Comparison of ENCODE assay signal across 27 mouse cellular contexts in the genomic region with DNA sequence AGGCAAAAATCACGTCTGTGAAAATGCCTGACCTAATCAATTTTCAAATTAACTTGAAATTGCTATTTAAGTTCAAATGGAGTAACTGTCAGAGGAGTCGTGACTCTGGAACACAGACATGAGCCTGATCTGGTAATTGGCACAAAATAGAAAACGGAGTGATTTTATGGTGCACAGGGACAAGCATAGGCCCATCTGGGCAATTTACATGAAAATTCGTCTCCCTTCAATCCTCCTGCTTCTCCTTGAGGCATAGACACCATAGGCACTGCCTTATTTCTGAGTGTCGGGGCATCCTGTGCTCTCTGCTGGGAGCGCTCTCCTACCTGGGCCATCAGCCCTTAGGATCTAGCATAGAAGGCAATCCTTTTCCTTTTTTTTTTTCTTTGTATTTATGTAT.
A peak's percentile ranks its signal among the peaks of the same experiment; 100 is the strongest.
DNase-seq lines count a peak whose midpoint lies in the region; ATAC-seq and TF ChIP-seq lines count a peak whose summit lies in the region.
"Had no signal": no experiment of that assay in that cellular context is flagged by ENCODE, and none has a peak within 500 bp of the region (broad histone marks: within the 10 kb centered on the region; RNA-seq: fewer than 3 reads in every experiment).

No protein-coding gene starts in this region.

- no peak for TF ChIP-seq POLR2A in brain, embryonic 14.5 days (IDR thresholded peaks at IDR 0.05; ENCODE audit: borderline replicate concordance, extremely low read depth, insufficient read depth, insufficient read length, poor library complexity, severe bottlenecking)

- 73% methylated on average over 6 of the region's 6 CpGs for WGBS in midbrain, embryonic 12.5 days
- WGBS in midbrain, embryonic 10.5 days: 85% methylated on average over 6 of the region's 6 CpGs
- WGBS in hindbrain, embryonic 13.5 days: 48% methylated on average over 6 of the region's 6 CpGs
- WGBS in neural tube, embryonic 12.5 days: 60% methylated on average over 6 of the region's 6 CpGs
- 80% methylated on average over 6 of the region's 6 CpGs for WGBS in liver, embryonic 11.5 days

- no peak for DNase-seq in midbrain, embryonic 10.5 days (ENCODE audit: low spot score)
- DNase-seq in brain, embryonic 14.5 days (ENCODE audit: low read depth): peak; percentile 12
- no peak for DNase-seq in frontal cortex, postnatal 10 days (ENCODE audit: low spot score in 2 of 2)
- no peak for DNase-seq in thymus, postnatal 25 days
- no peak for DNase-seq in liver, embryonic 11.5 days (ENCODE audit: low spot score)
- DNase-seq: adrenal gland, adult 2 months; adrenal gland, postnatal 36 days; B cell, adult 2 months; cerebellum, adult 2 months; cerebellum, postnatal 25 days; heart, postnatal 10 days; kidney, adult 8-10 months; lung, embryonic 14.5 days; lung, postnatal 14 days; right cerebral cortex, postnatal 4 days had no signal

- H3K27me3 ChIP-seq in midbrain, embryonic 12.5 days: no peaks in the 10 kb centered on the region
- H3K27me3 ChIP-seq in midbrain, embryonic 10.5 days (ENCODE audit: low read depth, poor library complexity, severe bottlenecking): no peaks in the 10 kb centered on the region
- no peaks in the 10 kb centered on the region for H3K27me3 ChIP-seq in hindbrain, embryonic 13.5 days
- H3K27me3 ChIP-seq in neural tube, embryonic 12.5 days (replicated peaks): no peaks in the 10 kb centered on the region
- H3K27me3 ChIP-seq in liver, embryonic 11.5 days (replicated peaks; ENCODE audit: control insufficient read depth, insufficient read depth, low read length): no peaks in the 10 kb centered on the region
- H3K27me3 ChIP-seq: embryonic facial prominence, embryonic 12.5 days; heart, embryonic 13.5 days; limb, embryonic 15.5 days had no signal

- no peak overlapping the region for H3K4me3 ChIP-seq in midbrain, embryonic 12.5 days
- H3K4me3 ChIP-seq in midbrain, embryonic 10.5 days: no peak overlapping the region
- H3K4me3 ChIP-seq in hindbrain, embryonic 13.5 days: no peak overlapping the region
- H3K4me3 ChIP-seq in neural tube, embryonic 12.5 days: no peak overlapping the region
- no peak overlapping the region for H3K4me3 ChIP-seq in liver, embryonic 11.5 days (ENCODE audit: low read depth, low read length)
- H3K4me3 ChIP-seq: embryonic facial prominence, embryonic 12.5 days; heart, embryonic 13.5 days; limb, embryonic 10.5 days; limb, embryonic 15.5 days; myocyte had no signal

- no peaks in the 10 kb centered on the region for H3K4me1 ChIP-seq in midbrain, embryonic 12.5 days
- no peaks in the 10 kb centered on the region for H3K4me1 ChIP-seq in midbrain, embryonic 10.5 days
- H3K4me1 ChIP-seq in hindbrain, embryonic 13.5 days (replicated peaks): peaks cover 19% of the 10 kb centered on the region
- peaks cover 5% of the 10 kb centered on the region; the same call in 1 of the 2 replicates for H3K4me1 ChIP-seq in neural tube, embryonic 12.5 days
- no peaks in the 10 kb centered on the region for H3K4me1 ChIP-seq in liver, embryonic 11.5 days (replicated peaks; ENCODE audit: control insufficient read depth, insufficient read depth, low read length)
- H3K4me1 ChIP-seq: embryonic facial prominence, embryonic 12.5 days; limb, embryonic 10.5 days had no signal

- H3K36me3 ChIP-seq in midbrain, embryonic 12.5 days: no peaks in the 10 kb centered on the region
- H3K36me3 ChIP-seq in midbrain, embryonic 10.5 days: no peaks in the 10 kb centered on the region
- no peaks in the 10 kb centered on the region for H3K36me3 ChIP-seq in hindbrain, embryonic 13.5 days
- no peaks in the 10 kb centered on the region for H3K36me3 ChIP-seq in neural tube, embryonic 12.5 days
- no peaks in the 10 kb centered on the region for H3K36me3 ChIP-seq in liver, embryonic 11.5 days (ENCODE audit: control insufficient read depth, insufficient read depth, low read length)
- H3K36me3 ChIP-seq: embryonic facial prominence, embryonic 12.5 days; heart, embryonic 13.5 days; limb, embryonic 10.5 days; limb, embryonic 15.5 days had no signal

- no peak overlapping the region for H3K4me2 ChIP-seq in midbrain, embryonic 12.5 days (replicated peaks)
- no peak overlapping the region for H3K4me2 ChIP-seq in hindbrain, embryonic 13.5 days
- no peak overlapping the region for H3K4me2 ChIP-seq in neural tube, embryonic 12.5 days (replicated peaks)
- H3K4me2 ChIP-seq in liver, embryonic 11.5 days: no peak overlapping the region
- H3K4me2 ChIP-seq: embryonic facial prominence, embryonic 12.5 days; heart, embryonic 13.5 days; limb, embryonic 15.5 days; lung, embryonic 14.5 days had no signal

- H3K9ac ChIP-seq in midbrain, embryonic 12.5 days (replicated peaks): no peak overlapping the region
- H3K9ac ChIP-seq in hindbrain, embryonic 13.5 days: no peak overlapping the region
- no peak overlapping the region for H3K9ac ChIP-seq in neural tube, embryonic 12.5 days
- no peak overlapping the region for H3K9ac ChIP-seq in liver, embryonic 11.5 days (ENCODE audit: low read depth, low read length)
- H3K9ac ChIP-seq: embryonic facial prominence, embryonic 12.5 days; heart, embryonic 13.5 days; limb, embryonic 15.5 days; liver, embryonic 14.5 days; lung, embryonic 14.5 days had no signal

- no peaks in the 10 kb centered on the region for H3K9me3 ChIP-seq in midbrain, embryonic 12.5 days
- 0 out of 2 replicates have a peak, but pooled peaks cover 5% of the 10 kb centered on the region for H3K9me3 ChIP-seq in midbrain, embryonic 10.5 days (replicated peaks)
- H3K9me3 ChIP-seq in hindbrain, embryonic 13.5 days: no peaks in the 10 kb centered on the region
- H3K9me3 ChIP-seq in neural tube, embryonic 12.5 days: no peaks in the 10 kb centered on the region
- H3K9me3 ChIP-seq in liver, embryonic 11.5 days (ENCODE audit: control insufficient read depth, low read length): no peaks in the 10 kb centered on the region
- H3K9me3 ChIP-seq: embryonic facial prominence, embryonic 12.5 days; heart, embryonic 13.5 days; limb, embryonic 10.5 days; limb, embryonic 15.5 days had no signal

- peak; percentile 27; the same call in 1 of the 2 replicates for ATAC-seq in midbrain, embryonic 12.5 days (ENCODE audit: low FRiP score, low read depth)
- peak; percentile 71 for ATAC-seq in hindbrain, embryonic 13.5 days (ENCODE audit: low FRiP score)
- peak; percentile 65; the same call in 1 of the 2 replicates for ATAC-seq in neural tube, embryonic 12.5 days (ENCODE audit: low FRiP score, low read depth)
- no peak for ATAC-seq in liver, embryonic 11.5 days (replicated peaks; ENCODE audit: low FRiP score)
- ATAC-seq: activated CD4-positive, CD25-positive, alpha-beta regulatory T cell, adult 4 months; forebrain, embryonic 16.5 days had no signal

- no peak for TF ChIP-seq CTCF in brain, embryonic 14.5 days (IDR thresholded peaks at IDR 0.05; ENCODE audit: borderline replicate concordance, extremely low read depth, insufficient read depth, insufficient read length)

- no peak overlapping the region for H3K27ac ChIP-seq in midbrain, embryonic 12.5 days (replicated peaks)
- H3K27ac ChIP-seq in midbrain, embryonic 10.5 days (replicated peaks): no peak overlapping the region
- H3K27ac ChIP-seq in hindbrain, embryonic 13.5 days: peak overlapping the region; percentile 66
- 0 out of 2 replicates have a peak overlapping the region, but pooled peaks have one; percentile 4 for H3K27ac ChIP-seq in neural tube, embryonic 12.5 days
- no peak overlapping the region for H3K27ac ChIP-seq in liver, embryonic 11.5 days (ENCODE audit: low read depth, low read length)
- H3K27ac ChIP-seq: embryonic facial prominence, embryonic 12.5 days; heart, embryonic 13.5 days; kidney, postnatal 0 days; limb, embryonic 10.5 days; limb, embryonic 15.5 days; liver, embryonic 14.5 days had no signal

Comparison
In these comparisons a context has a peak if more than half of its experiments do, and no peak if none do; other contexts are left out.
1. H3K27ac ChIP-seq: peak in hindbrain, embryonic 13.5 days (single experiment) and neural tube, embryonic 12.5 days (single experiment); none in midbrain, embryonic 12.5 days (single experiment), midbrain, embryonic 10.5 days (single experiment) and liver, embryonic 11.5 days (single experiment).